Mouse (Mus musculus): Measurements from ENCODE around the gene Psen2. TPM values are rescaled to one million over a fixed set of nuclear protein-coding genes. Genes with fewer than 3 reads are reported as not detected.

Gene Psen2
- polyA plus RNA-seq, 1 experiment: not detected

GRCm38 (mm10) chr1:180199715-180200050, 63.6 kb downstream of the Psen2 start:
- WGBS: 62% methylated on average over 4 of the region's 4 CpGs
- H3K4me3 ChIP-seq (ENCODE audit: insufficient read depth, low read depth, low read length): no peak overlapping the region
- H3K27ac ChIP-seq (ENCODE audit: insufficient read depth, low read depth, low read length): no peak overlapping the region
- peaks cover 10% of the 10 kb centered on the region; the same call in 1 of the 2 replicates for H3K4me1 ChIP-seq (ENCODE audit: control insufficient read depth, insufficient read depth, low read length)
- TF ChIP-seq CTCF (IDR thresholded peaks at IDR 0.05; ENCODE audit: insufficient read depth, low read depth, low read length) (no peak), POLR2A (IDR thresholded peaks at IDR 0.05; ENCODE audit: insufficient read depth, low read depth, low read length) (no peak)

GRCm38 (mm10) chr1:180198959-180199714, 64.1 kb downstream of the Psen2 start, which contains the start of gene Coq8a:
Gene Coq8a, minus strand, starts transcription at chr1:180199602.
- WGBS: 74% methylated on average over 4 of the region's 4 CpGs
- no peak within 1 kb of the TSS for H3K4me3 ChIP-seq (ENCODE audit: insufficient read depth, low read depth, low read length)
- peaks cover 15% of the 10 kb centered on the region; the same call in 1 of the 2 replicates for H3K4me1 ChIP-seq (ENCODE audit: control insufficient read depth, insufficient read depth, low read length)
- no peak within 1 kb of the TSS for H3K27ac ChIP-seq (ENCODE audit: insufficient read depth, low read depth, low read length)
- TF ChIP-seq CTCF (IDR thresholded peaks at IDR 0.05; ENCODE audit: insufficient read depth, low read depth, low read length) (no peak), POLR2A (IDR thresholded peaks at IDR 0.05; ENCODE audit: insufficient read depth, low read depth, low read length) (no peak)

GRCm38 (mm10) chr1:180197956-180198355, 65.3 kb downstream of the Psen2 start:
- Histone ChIP-seq H3K4me3 (ENCODE audit: insufficient read depth, low read depth, low read length) (no peak overlapping the region), H3K4me1 (ENCODE audit: control insufficient read depth, insufficient read depth, low read length) (peaks cover 16% of the 10 kb centered on the region), H3K27ac (ENCODE audit: insufficient read depth, low read depth, low read length) (no peak overlapping the region)
- no peak for TF ChIP-seq POLR2A (IDR thresholded peaks at IDR 0.05; ENCODE audit: insufficient read depth, low read depth, low read length)
- no peak for TF ChIP-seq CTCF (IDR thresholded peaks at IDR 0.05; ENCODE audit: insufficient read depth, low read depth, low read length)
- WGBS: 92% methylated on average over 3 of the region's 3 CpGs

- TF ChIP-seq CTCF (IDR thresholded peaks at IDR 0.05; ENCODE audit: insufficient read depth, low read depth, low read length) (no peak), POLR2A (IDR thresholded peaks at IDR 0.05; ENCODE audit: insufficient read depth, low read depth, low read length) (no peak)
- 87% methylated on average over 9 of the region's 9 CpGs for WGBS
- no peak overlapping the region for H3K27ac ChIP-seq (ENCODE audit: insufficient read depth, low read depth, low read length)
- H3K4me1 ChIP-seq (ENCODE audit: control insufficient read depth, insufficient read depth, low read length): peaks cover 26% of the 10 kb centered on the region
- H3K4me3 ChIP-seq (ENCODE audit: insufficient read depth, low read depth, low read length): no peak overlapping the region
These were observed 66.7 kb downstream of the Psen2 start for GRCm38 (mm10) chr1:180196508-180196907.

GRCm38 (mm10) chr1:180195703-180196381, 67.4 kb downstream of the Psen2 start:
- peak overlapping the region; percentile 18 for H3K27ac ChIP-seq (ENCODE audit: insufficient read depth, low read depth, low read length)
- peaks cover 32% of the 10 kb centered on the region for H3K4me1 ChIP-seq (ENCODE audit: control insufficient read depth, insufficient read depth, low read length)
- TF ChIP-seq CTCF (IDR thresholded peaks at IDR 0.05; ENCODE audit: insufficient read depth, low read depth, low read length) (no peak), POLR2A (IDR thresholded peaks at IDR 0.05; ENCODE audit: insufficient read depth, low read depth, low read length) (peak; percentile 90)
- peak overlapping the region; percentile 69 for H3K4me3 ChIP-seq (ENCODE audit: insufficient read depth, low read depth, low read length)
- WGBS: under 1% methylated on average over 57 of the region's 57 CpGs

GRCm38 (mm10) chr1:180194781-180195471, 68.3 kb downstream of the Psen2 start:
- no peak overlapping the region for H3K27ac ChIP-seq (ENCODE audit: insufficient read depth, low read depth, low read length)
- H3K4me3 ChIP-seq (ENCODE audit: insufficient read depth, low read depth, low read length): peak overlapping the region; percentile 69
- TF ChIP-seq POLR2A (IDR thresholded peaks at IDR 0.05; ENCODE audit: insufficient read depth, low read depth, low read length) (no peak), CTCF (IDR thresholded peaks at IDR 0.05; ENCODE audit: insufficient read depth, low read depth, low read length) (no peak)
- WGBS: 12% methylated on average over 9 of the region's 9 CpGs
- H3K4me1 ChIP-seq (ENCODE audit: control insufficient read depth, insufficient read depth, low read length): peaks cover 37% of the 10 kb centered on the region

- Histone ChIP-seq H3K4me1 (ENCODE audit: control insufficient read depth, insufficient read depth, low read length) (peaks cover 37% of the 10 kb centered on the region), H3K27ac (ENCODE audit: insufficient read depth, low read depth, low read length) (peak overlapping the region; percentile 67), H3K4me3 (ENCODE audit: insufficient read depth, low read depth, low read length) (peak overlapping the region; percentile 17; the same call in 1 of the 2 replicates)
- TF ChIP-seq CTCF (IDR thresholded peaks at IDR 0.05; ENCODE audit: insufficient read depth, low read depth, low read length): no peak
- no peak for TF ChIP-seq POLR2A (IDR thresholded peaks at IDR 0.05; ENCODE audit: insufficient read depth, low read depth, low read length)
- WGBS: 38% methylated on average over 9 of the region's 9 CpGs
These were observed 69.2 kb downstream of the Psen2 start for GRCm38 (mm10) chr1:180194048-180194447.

GRCm38 (mm10) chr1:180193391-180193935, 69.8 kb downstream of the Psen2 start:
- WGBS: 34% methylated on average over 8 of the region's 8 CpGs
- TF ChIP-seq POLR2A (IDR thresholded peaks at IDR 0.05; ENCODE audit: insufficient read depth, low read depth, low read length) (no peak), CTCF (IDR thresholded peaks at IDR 0.05; ENCODE audit: insufficient read depth, low read depth, low read length) (no peak)
- Histone ChIP-seq H3K27ac (ENCODE audit: insufficient read depth, low read depth, low read length) (no peak overlapping the region), H3K4me3 (ENCODE audit: insufficient read depth, low read depth, low read length) (no peak overlapping the region), H3K4me1 (ENCODE audit: control insufficient read depth, insufficient read depth, low read length) (peaks cover 37% of the 10 kb centered on the region)

Data from olfactory bulb, adult 2 months (tissue).